Mouse (Mus musculus) lung, adult 2 months (tissue): Measurements from ENCODE around the gene Hmgb1.

Experiments
- CTCF ChIP-seq: fragments of 200-500 bp; IDR thresholded peaks from 2 replicates; pipeline ENCODE4 v1.5.1; 2011; ENCODE audit warnings: mild to moderate bottlenecking, low read length, control low read depth; ENCODE audit not compliant: insufficient read depth
- POLR2A ChIP-seq: fragments of 200-500 bp; IDR thresholded peaks from 2 replicates; pipeline ENCODE4 v1.6.1; 2011; ENCODE audit warnings: low read depth, mild to moderate bottlenecking, control low read depth, low read length, borderline replicate concordance; ENCODE audit errors: extremely low read depth

- TF ChIP-seq POLR2A (no peak), CTCF (no peak)
Observed at GRCm38 (mm10) chr5:149013817-149014508, 170.3 kb downstream of the Hmgb1 start.
